Mouse (Mus musculus): Measurements from ENCODE around the gene Zc3h12c.

Gene Zc3h12c

DNA sequence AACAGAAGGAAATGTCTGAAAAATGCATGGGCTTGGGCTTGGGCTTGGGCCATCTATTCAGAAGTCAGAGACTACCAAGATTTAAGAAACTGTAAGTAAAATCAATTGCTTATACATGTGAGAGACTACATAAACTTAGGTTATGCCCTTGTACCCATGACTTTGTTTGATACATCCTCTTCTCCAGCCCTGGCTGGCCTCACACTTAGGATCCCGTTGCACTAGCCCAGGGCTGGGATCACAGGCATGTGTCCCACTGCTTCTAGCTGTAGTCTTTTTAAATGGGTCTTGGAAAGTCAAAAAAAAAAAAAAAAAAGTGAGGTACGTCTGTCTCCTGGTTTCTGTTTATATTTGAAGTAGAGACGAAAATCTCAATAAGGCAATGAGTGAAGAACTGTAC lies 1.3 kb downstream of the Zc3h12c start:
- DNase-seq (ENCODE audit: low spot score), result no peak

DNA sequence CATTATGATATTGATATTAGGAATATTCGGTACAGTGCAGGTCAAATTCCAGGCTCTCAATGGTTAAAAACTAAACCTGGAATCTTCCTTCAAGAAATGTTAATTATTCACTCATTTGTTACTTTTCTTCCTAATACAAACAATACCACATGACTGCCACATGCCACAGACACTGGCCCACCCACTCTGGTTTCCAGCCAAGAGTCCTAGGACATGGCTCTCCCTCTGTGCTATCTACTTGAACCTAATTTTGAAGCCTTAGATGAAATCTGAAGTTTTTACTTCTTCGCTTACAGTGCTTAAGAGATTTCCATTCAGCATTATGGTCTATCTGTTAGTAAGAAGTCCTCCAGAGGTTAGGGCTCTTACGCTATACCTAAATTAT lies 2.7 kb downstream of the Zc3h12c start:
- peak; percentile 55 for DNase-seq (ENCODE audit: low spot score)

DNA sequence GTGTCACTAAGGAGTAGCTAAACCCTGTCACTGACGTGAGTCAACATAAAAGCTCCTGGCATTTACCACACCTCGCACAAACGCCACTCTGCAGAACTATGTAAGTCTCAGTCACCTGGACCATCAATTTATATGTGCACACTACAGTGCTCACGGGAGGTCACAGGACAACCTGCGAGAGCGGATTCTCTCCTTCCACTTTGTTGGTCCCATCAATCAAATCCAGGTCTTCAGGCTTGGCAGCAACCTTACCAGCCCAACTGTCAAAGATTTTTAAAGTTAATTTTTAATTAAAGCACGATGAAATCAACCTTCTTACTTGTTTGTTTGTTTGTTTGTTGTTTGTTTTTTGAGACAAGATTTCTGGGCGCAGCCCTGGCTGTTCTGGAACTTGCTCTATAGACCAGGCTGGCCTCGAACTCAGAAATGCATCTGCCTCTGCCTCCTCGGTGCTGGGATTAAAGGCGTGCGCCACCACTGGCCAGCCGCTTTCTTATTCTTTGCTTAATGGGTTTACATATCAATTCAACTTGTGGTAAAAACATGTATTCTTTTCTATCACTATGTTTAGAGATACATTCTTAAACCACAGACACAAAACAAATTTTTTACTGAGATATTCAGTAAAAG lies 3.2 kb downstream of the Zc3h12c start:
- no peak for DNase-seq (ENCODE audit: low spot score)

DNA sequence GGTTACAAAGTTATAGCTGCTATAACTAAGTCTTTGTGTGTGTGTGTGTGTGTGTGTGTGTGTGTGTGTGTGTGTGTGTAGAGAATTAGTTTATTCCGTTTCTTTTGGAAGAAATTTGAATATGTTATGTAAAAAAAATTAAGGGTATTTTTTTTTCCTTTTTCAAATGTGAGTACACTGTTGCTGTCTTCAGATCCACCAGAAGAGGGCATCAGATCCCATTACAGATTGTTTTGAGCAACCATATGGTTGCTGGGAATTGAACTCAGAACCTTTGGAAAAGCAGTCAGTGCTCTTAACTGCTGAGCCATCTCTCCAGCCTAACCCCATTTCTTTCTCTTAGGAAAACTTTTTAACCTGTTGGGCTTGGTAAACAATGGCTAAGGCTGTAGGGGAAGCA lies 7.9 kb downstream of the Zc3h12c start:
- no peak for DNase-seq (ENCODE audit: low spot score)

DNA sequence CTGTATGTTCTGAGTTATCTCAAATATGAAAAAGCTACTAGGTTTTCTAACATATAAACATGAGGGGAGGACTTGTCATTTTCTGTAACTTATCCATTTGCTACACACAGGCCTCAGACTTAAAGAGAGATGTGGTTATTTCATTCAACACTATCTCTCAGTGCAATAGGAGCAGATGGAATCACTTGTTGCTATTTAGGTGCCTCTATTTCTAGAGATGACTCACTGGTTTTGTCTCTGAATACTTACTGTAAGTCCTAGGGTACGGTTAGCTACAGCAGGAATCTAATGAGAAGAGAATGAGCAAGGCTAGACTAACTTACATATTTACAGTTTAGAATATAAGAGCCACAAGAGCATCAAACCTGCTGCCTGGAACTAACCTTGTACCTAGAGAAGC lies 9.8 kb downstream of the Zc3h12c start:
- DNase-seq (ENCODE audit: low spot score), result no peak

DNA sequence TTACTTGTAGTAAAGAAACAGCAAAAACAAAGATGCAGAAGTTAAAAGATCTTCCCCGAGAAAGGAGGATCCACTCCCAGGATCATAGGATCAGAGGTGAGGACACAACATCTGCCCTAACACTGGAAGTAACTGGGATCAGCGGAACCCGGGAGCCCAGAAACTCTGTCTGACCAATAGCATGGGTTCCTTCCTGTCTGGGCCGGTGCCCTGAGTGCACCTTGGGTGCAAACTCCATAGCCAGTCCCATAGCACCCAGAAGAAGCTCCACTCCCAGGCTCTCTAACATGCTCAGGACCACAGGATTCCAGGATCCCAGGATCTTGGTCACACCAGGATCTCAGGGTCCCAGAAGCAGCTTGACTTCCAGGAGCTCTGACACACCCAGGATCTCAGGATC lies 13.0 kb downstream of the Zc3h12c start:
- no peak for DNase-seq (ENCODE audit: low spot score)

DNA sequence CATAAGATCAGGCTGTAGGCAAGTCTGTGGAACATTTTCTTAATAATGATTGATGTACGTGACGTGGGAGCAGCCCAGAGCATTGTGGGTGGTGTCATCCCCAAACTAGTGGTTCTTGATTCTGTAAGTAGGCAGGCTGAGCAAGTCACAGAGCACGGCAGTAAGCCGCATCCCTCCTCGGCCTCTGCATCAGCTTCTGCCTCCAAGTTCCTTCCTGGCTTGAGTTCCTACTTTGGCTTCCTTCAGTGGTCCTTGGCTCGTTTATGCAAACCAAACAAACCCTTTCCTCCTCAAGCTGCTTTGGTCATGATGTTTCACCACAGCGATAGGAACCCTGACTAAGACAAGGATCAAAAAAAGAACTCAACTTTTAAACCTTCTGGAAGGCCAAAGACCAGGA lies 14.1 kb downstream of the Zc3h12c start:
- DNase-seq (ENCODE audit: low spot score), result no peak

DNA sequence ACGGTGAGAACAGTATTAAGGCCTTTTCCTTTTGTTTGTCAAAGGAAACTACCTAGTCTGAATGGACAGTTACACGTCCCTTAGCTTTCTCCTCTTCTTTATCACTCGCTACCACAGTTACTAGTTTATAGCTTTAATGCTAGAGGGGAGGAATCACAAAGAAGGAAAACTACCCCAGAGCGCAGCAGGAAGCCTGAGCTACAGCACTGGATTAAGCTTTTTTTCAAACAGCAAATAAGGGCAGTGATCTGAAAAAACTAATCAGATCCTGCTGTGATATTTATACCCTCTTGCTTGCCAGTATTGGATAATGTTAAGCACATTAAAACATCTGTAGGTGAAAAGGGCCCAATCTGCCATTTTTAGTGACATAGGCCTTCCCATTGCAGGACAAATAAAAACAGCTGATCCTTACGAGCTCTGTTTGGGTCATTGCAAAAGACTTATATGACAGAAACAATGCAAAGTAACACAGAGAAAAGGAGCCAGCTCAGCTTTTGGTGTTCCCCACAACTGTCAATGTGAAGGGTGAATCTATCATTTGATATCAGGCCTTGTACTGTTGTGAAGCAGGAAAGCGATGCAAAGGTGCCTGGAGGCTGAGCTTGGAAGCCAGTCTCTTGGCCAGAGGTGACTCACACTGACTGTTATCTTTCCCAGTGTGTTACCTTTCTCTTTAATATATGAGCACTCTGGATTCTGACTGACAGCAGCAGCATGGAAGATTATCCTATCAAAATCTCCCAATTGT lies 16.1 kb downstream of the Zc3h12c start:
- DNase-seq (ENCODE audit: low spot score), result no peak

DNA sequence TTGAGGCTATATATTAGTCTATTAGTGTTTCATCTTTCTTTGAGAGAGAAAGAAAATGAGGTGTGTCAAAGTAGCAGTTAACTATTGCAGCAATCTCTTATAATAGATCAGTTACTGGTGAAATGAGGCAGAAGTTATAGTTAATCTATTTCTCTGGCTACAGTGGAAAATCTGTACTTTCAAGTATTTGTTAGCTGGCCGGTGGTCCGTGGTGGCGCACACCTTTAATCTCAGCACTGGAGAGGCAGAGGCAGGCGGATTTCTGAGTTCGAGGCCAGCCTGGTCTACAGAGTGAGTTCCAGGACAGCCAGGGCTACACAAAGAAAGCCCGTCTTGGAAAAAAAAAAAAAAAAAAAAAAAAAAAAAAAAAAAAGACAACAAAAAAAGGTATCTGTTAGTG lies 18.6 kb downstream of the Zc3h12c start:
- DNase-seq (ENCODE audit: low spot score), result no peak

DNA sequence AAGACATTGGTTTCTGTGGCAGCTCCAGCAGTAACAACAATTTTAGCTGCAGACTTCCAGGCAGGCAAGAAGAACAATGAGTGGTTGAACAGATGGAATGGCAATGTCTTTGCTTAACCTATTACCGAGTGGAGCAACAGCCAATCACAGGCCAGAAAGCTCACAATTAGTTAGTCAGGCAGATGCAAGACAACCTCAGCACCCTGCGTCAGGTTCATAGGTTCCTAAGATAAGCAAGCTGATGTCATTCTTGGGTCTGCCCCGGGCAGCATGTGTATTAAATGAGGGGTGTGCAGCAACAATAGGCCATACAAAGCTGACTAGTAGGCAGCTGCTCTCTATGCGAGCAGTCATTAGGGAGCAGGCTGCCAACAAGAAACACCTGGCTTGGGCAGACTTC lies 19.1 kb downstream of the Zc3h12c start:
- no peak for DNase-seq (ENCODE audit: low spot score)

DNA sequence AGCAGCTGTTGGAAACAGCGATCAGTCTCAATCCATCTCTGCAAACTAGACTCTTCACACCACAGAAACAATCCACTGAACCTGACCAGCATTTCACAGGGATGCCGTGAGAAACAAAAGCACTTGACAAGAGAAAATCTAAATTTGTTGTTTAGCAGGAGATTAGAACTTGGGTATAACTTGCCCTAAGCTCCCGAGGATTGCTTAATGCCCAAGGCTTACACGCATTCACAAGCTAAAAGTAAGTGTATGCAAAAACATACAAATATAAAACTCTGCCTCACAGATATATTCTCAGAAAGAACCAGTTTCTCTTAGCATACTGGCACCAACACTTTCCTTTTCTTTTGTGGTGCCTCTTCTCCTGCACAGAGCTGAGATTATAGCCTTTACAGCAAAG lies 19.5 kb downstream of the Zc3h12c start:
- DNase-seq (ENCODE audit: low spot score), result no peak

DNA sequence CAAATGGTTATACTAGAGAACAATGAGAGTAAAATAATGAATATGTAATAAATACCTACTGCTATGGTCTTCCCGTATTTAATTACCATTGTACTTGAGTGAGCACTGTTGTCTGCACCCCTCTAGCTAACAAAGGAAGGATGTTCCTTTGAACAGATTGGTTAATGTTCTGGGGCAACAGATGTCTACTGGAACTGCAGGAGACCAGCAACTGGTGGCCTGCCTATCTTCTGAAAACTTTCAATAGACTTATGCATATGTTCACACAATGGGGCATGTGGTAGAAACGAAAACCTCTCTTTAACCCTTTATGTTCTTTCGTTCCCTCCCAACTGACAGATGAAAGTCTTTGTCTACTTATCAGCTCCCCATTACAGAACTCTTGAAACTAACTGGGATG lies 20.1 kb downstream of the Zc3h12c start:
- DNase-seq (ENCODE audit: low spot score), result no peak

DNA sequence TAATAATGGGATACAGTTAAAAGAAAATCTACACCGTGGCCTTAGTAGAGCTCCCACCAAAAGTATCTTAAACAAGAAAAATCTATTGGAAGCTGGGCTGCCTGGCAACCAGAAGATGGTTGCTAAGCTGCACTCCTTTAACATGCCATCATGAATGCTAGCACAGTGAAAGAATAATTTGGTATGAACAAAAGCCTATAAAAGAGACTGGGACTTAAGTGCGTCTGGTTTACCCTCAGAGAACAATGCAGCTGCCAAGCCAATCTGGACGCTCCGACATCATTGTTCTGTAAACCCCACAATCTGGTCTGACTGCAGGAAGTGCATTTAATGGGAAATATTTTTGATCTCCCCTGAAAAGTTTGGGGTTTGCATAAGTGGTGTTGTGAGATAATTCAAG lies 22.1 kb downstream of the Zc3h12c start:
- no peak for DNase-seq (ENCODE audit: low spot score)

DNA sequence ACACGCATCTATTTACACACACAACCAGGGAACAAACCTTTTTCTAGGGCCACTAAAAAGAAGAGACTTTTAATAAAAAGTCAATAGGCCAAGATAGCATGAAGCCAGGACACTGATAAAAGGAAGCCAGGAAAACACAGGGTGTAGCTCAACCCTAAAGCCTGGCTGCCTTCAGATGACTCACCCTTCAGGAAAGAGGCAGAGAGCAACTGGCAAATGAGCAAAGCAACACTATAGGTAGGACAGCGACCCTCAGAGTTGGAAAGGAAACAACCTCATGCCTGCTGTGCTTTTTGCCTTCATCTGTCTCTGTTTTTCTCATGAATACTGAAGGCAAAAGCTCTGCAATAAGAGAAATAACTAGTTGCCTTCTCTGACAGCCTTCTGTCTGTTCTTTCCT lies 35.6 kb downstream of the Zc3h12c start:
- no peak for DNase-seq (ENCODE audit: low spot score)

DNA sequence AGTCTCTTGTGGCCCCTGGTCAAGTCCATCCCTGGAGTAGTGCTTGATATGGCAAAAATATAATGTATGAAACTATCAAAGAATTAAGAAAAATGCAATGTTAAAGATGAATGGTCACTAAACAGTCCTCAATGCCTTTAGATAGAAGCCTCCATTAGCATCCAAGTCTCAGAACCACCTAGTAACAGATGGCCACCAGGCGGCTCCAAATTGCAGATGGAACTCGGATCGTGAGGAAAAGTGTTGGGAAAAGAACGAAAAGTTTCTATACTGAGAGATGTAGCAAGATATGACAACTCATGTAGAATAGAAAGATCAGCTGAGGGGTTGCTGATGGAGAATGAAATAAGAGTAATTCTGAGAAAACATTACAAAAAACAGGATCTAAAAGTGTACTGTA lies 38.0 kb downstream of the Zc3h12c start:
- no peak for DNase-seq (ENCODE audit: low spot score)

DNA sequence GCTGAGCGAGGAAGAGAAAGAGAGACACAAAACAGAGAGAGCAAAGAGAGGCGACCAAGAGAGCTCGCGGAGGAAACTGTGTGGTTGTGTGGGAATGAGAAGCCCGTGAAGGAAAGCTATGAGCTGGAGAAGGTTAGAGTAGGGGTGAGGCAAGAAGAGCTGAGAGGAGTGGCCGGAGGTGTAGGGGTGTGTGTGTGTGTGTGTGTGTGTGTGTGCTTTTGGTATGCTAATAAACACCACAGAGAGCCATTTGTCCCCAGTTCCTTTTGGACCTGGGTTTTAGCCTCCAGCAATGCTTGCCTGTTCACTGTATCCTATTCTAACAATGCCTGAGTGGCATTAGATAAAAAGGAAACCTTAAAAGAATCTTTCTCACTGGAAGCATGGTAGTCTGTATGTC lies 43.1 kb downstream of the Zc3h12c start:
- DNase-seq (ENCODE audit: low spot score), result no peak

DNA sequence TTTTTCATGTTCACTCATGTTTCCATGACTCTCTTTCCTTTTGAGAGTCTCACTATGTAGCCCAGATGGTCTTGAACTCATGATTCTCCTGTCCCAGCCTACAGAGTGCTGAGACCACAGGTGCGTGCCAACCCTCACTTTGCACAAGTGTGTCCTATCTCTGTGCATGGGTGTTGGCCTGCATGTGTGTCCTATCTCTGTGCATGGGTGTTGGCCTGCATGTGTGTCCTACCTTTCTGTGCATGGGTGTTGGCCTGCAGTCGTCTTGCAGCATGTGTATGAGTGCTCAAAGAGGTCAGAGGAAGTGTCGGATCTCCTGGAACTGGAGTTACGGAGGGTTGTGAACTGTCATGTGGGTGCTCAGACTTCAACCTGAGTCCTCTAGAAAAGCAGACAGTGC lies 49.2 kb downstream of the Zc3h12c start:
- no peak for DNase-seq (ENCODE audit: low spot score)

DNA sequence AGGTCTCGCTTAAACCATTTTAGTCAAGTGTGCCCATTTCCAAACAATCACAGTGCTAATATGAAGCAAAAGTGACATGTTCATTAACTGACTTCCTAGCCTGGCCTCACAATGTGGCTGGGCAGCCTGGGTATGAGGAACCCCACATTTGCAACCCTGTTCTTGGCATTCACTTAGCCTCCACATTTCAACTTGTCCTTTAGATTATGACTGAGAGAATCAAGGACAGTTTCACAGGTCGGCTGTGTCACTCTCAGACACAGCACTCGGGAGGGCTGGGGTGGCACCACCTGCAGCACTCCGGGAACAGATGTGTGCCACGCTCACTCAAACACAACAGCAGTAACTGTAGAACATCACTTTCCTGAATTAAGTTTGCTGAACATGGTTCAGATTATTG lies 55.3 kb downstream of the Zc3h12c start:
- DNase-seq (ENCODE audit: low spot score), result no peak

DNA sequence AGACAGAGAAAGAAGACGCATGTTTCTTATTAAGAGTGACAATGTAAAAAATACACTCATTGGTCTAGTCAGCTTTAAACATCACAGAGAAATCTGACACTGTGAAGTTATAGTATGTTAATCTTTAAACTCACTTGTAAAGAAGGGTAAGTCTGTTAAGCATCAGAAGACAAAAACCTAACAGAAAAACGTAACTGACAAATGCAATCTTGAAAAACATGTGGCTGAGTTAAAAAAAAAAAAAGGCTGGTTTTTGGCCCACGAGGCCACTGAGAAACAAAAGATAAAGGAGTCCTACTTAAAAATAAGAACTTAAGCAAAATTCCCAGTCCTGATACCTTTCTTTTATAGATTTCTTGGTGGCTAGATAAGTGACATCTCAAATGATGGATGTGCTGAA lies 57.6 kb downstream of the Zc3h12c start:
- no peak for DNase-seq (ENCODE audit: low spot score)

DNA sequence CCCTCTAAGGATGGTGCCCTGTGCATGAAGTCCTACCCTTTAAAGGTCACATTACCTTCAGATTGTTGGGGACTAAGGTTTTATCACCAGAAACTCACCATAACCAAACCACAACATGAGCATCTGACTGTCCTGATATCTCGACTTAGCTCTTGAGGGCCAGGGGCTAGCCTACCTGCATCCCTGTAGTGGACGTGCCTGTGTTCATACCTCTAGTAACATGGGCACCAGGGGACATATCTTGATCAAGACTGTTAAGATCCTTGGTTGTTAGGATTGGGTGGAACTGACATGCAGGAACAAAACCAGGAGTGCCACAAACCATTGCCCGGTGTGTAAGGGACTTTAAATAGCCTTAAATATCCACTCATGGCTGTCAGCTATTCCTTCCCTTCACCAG lies 61.2 kb downstream of the Zc3h12c start:
- DNase-seq (ENCODE audit: low spot score), result no peak

DNA sequence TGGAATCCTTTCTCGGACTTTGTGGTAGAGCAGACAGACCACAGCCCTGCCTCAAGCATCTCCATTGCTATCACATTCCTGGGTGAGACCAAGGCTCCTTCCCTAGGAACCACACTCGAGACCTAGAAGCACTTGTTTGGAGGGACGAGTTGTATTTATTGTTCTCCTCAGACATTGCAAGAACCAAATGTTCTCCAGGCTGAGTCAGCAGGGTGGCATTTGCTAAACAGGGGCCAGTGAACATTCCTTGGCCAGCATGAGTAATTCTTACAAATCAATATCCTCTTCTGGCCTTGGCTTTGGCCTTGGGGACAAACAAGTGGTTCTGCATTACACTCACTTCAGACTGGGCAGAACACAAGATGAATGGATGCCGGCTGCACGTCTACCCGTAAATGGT lies 62.9 kb downstream of the Zc3h12c start:
- no peak for DNase-seq (ENCODE audit: low spot score)

DNA sequence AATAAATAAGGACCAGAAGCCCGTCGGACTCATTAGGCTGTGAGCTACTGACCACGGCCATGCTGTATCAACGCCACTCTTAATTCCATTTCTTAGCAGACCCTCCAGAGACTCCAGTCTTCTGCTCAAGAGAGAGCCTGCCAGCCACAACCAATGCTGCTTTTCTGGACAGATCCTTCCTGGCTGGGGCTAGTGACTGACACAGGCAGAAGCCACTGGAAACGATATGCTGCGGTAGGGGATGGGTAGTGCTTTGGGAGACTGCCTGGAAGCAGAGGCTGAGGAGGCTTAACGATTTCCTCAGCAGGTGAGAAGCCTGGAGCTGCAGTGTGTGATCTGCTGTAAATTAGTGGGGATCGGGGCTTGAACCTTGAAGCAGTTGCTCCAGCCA lies 64.2 kb downstream of the Zc3h12c start:
- no peak for DNase-seq (ENCODE audit: low spot score)

DNA sequence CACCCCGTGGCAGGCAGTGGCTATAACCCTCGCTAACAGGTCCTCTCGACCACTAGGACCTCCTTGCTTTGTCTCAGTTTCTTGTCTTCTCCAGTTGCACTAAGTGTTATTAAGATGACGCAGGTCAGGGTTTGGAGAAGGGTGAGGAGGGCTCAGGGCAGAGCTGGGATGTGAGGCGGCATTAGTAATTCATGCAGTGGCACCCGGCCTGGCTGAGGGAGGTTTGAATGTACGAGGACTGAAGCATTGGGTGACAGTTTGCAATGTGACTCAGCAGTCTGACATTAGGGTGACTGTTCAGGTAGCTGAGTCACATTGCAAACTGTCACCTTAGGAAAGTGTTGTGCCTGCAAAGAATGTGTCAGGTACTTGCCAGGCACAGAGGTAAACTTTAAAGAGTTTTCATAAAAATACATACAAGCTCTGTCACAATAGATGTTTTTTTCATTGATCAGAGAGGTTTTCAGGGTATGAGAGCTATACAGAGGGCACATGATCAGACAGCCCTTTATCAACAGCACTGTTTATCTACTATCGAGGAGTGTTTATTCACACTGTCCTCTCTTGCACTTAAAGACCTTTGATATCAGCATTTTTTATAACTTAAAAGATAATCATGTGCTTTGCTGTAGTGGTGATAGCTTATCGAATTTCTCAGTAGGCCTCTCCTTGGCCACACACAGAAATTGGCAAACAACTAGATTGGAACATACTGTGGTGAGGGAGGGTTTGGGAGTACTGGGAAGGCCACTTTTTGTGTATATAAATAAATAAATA lies 64.7 kb downstream of the Zc3h12c start:
- no peak for DNase-seq (ENCODE audit: low spot score)
